Mouse (Mus musculus): ENCODE results near the gene Prss27.

The Prss27 gene

DNA sequence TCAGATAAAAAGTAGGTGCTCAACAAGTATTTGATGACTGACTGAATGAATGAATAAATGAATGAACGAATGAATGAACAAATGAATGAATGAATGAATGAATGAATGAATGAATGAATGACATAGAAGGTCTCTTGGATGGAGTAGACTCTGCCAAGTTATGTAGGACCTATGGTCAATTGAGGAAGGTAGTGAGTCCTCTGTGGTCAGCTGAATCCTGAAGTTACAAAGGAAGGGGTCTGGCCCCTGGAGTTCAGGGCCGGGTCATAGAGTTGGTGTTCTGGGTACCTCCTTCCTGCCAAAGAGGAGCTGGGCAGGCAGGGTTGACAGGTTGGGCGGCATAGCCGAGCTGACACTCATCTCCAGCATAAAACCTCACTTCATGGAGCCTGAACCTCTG lies at the start of gene Prss27:
Gene Prss27, plus strand, starts transcription at position 301 of the 400 bp plus-strand sequence.
- in situ Hi-C loops (cut with MboI, MseI), result no loop called here

- in situ Hi-C loops (cut with MboI, MseI), result no loop called here
Measured at GRCm38 (mm10) chr17:23989802-23990201, 48.1 kb upstream of the Prss27 start.

DNA sequence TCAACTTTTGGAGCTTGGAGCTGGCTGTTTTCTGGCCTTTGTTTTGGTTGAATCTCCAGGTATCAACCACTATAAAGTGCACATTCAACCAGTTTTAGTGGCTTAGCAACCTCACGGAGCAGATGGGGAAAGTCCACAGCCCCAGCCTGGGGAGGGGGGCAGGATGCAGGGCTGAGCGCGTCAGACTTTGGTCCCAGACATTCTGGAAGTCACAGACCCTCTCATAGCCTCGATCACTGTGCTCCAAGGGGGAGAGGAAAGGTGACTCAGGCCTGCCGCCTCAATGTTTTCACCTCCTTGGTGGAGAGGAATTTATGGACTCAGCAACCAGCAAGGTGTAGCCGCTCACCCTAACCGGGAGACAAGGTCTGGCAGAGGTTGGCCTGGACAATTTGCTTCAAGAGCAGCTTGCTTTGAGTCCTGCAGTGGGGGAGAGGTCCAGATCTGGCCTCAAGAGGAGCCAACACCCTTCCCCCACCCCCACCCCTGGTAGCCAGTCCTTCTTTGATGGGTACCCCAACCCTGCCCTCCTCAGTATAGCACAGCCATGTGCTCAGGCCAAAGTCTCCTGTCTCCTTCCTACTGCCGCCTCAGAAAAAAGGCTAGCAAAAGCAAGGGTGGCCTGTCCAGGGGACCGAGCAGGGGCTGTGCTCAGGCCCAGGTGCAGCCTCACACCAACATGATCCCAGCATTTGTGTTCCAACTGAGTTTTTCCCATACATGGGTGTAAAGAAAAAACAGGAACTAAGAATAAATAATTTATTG lies 45.0 kb upstream of the Prss27 start:
- in situ Hi-C loops (cut with MboI, MseI), result no loop called here

- in situ Hi-C loops (cut with MboI, MseI), result no loop called here
Measured at GRCm38 (mm10) chr17:23993559-23994428, 44.1 kb upstream of the Prss27 start.

GRCm38 (mm10) chr17:23994667-23995066 lies 43.3 kb upstream of the Prss27 start:
- in situ Hi-C loops (cut with MboI, MseI), result no loop called here

- in situ Hi-C loops (cut with MboI, MseI), result no loop called here
Measured at GRCm38 (mm10) chr17:23995421-23995820, 42.5 kb upstream of the Prss27 start.

DNA sequence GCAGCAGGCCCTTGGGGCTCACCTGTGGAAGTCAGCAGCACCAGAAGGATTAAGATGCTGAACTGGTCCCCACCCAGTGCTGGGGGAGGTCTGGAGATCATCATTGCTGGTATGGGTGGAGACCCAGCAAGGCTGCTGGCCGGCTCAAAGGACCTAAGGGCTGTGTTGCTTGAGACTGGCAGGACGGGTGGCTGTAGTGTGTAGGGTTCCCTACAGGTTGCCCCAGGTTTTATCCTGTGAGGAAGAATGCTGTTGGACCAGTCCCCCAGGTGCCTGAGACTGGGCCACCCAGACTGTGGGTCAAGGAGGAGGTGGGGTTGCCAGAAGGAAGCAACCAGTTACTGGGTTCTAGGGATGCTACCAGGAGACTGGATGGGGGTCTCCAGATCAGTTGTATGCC lies 40.0 kb upstream of the Prss27 start, which contains the start of gene Prss22:
Gene Prss22, minus strand, starts transcription at position 200 of the 400 bp plus-strand sequence.
- in situ Hi-C loops (cut with MboI, MseI), result no loop called here

- in situ Hi-C loops (cut with MboI, MseI), result no loop called here
Measured at GRCm38 (mm10) chr17:23998383-23998782, 39.6 kb upstream of the Prss27 start.

GRCm38 (mm10) chr17:24000404-24000803 lies 37.5 kb upstream of the Prss27 start:
- in situ Hi-C loops (cut with MboI, MseI), result no loop called here

GRCm38 (mm10) chr17:24004071-24004665 lies 33.8 kb upstream of the Prss27 start:
- in situ Hi-C loops (cut with MboI, MseI), result no loop called here

- in situ Hi-C loops (cut with MboI, MseI), result no loop called here
Measured at GRCm38 (mm10) chr17:24005049-24005448, 32.9 kb upstream of the Prss27 start.

DNA sequence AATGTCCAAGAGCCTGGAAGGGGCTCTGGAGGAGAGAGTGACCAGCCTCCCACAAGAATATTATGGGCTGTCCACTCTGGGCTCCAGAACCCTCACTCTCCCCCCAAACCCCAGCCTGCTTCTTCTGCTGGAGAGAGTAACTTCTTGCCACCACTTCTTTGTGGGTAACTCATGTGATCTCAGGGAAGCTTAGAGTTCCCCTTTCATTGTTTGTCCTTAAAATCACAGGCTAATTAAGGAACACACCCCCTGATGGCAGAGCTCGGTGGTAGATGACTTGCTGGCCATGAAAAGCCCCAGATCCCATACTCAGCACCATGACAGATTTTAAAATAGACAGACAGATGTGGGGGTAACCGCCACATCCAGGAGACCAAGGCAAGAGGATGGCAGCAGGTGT lies 31.0 kb upstream of the Prss27 start:
- in situ Hi-C loops (cut with MboI, MseI), result no loop called here

DNA sequence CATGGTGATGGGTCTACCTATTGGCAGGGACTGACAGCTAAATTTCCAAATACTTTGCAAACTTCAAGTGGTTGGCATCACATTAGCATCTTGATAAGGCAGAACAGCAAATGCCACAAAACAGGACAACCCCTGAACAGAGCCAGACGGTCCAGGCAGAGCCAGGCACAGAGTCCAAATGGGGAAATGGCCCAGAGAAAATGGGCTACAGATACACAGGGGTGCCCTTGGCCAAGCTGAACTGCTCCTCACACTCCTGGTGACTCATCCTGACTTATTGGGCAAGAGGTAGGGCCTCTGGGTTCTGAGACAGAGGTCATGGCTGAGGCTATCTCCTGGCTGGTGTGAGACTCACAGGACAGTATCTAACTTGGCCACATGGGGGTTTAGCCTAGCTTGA lies 30.6 kb upstream of the Prss27 start:
- in situ Hi-C loops (cut with MboI, MseI), result no loop called here

DNA sequence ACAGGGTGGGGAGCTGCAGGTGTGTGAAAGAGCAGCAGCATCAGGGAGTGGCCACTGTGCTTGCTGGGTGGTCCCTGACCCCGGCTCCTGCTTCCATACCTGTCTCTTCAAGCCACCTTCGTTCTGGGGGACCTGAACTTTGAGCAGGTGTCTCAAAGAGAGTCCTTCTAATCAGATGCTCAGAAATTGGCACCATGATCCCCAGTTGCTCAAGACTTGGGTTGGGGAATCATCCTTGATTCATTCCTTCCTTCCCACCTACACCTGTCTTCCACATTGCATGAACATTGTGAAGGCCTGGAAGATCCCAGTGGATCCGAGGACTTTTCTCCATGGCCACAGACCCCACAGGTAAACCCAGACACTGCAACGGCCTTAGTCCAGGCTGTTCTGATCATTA lies 29.8 kb upstream of the Prss27 start:
- in situ Hi-C loops (cut with MboI, MseI), result no loop called here

- in situ Hi-C loops (cut with MboI, MseI), result no loop called here
Measured at GRCm38 (mm10) chr17:24009617-24010016, 28.3 kb upstream of the Prss27 start.

DNA sequence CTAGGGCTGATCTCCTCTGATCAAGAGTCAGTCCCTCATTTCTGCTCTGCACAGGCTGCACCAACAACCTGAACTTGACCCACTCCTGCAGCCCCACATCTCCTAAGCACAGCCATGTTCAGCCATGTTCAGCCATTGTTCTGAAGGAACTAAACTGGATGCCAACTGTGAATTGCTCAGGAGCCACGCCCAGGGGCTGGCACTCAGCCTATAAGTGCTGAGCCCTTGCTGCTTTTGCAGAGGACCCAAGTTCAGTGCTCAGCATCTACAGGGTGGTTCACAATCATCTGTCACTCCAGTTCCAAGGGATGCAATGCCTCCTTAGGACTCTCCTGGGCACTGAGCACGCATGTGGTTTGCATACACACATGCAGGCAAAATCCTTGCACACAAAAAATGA lies 25.0 kb upstream of the Prss27 start:
- in situ Hi-C loops (cut with MboI, MseI), result no loop called here

DNA sequence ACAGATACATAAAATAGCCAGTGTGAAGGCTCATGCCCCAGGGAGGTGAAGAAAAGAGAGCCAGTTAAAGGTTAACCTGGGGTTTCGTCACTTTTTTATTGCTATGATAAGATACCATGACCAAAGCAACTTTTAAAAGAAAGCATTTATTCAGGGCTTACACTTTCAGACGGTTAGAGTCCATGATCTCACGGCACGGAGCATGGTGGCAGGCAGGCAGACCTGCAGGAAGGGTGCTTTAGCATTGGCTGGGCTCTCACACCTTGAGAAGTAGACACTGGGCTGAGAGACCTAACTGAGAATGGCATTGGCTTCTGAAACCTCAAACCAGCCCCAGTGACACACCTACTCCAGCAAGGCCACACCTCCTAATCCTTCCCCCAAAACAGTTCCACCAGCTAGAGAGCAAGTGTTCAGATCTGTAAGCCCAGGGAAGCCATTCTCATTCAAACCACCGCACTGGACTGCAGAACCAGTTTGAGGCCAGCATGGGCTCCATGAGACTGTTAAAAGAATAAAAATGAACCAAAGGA lies 23.4 kb upstream of the Prss27 start:
- in situ Hi-C loops (cut with MboI, MseI), result no loop called here

GRCm38 (mm10) chr17:24015727-24016126 lies 22.2 kb upstream of the Prss27 start:
- in situ Hi-C loops (cut with MboI, MseI), result no loop called here

GRCm38 (mm10) chr17:24020696-24021095 lies 17.2 kb upstream of the Prss27 start:
- in situ Hi-C loops (cut with MboI, MseI), result no loop called here

- in situ Hi-C loops (cut with MboI, MseI), result no loop called here
Measured at GRCm38 (mm10) chr17:24021375-24022199, 16.4 kb upstream of the Prss27 start.

DNA sequence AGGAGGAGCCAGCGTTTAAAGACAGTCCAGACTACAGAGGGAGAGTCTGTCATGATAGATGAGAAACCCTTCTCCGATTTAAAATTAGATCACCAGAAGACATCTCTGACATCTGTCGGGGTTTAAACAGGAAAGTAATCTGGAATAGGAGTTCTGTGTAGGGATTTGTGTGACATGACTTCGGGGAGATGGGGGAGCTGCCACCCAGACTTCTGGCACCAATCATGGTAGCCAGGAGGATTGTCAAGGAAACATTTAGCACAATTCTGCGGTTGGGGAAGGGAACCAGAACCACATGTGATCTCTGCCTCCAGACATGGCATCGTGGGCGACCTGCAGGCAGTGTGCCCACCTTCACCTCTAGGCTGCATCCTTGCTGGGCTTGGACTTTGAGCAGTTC lies 8.5 kb upstream of the Prss27 start:
- in situ Hi-C loops (cut with MboI, MseI), result no loop called here
